Mouse (Mus musculus): ENCODE results near the gene Plek.

GRCm38 (mm10) chr11:17023984-17024383 lies 28.2 kb downstream of the Plek start:
- no peak for TF ChIP-seq CTCF (IDR thresholded peaks at IDR 0.05)
- no peak for TF ChIP-seq POLR2A (IDR thresholded peaks at IDR 0.05; ENCODE audit: insufficient read depth, low read depth, low read length)
- no peak for TF ChIP-seq EP300 (IDR thresholded peaks at IDR 0.05; ENCODE audit: insufficient read depth, low read depth, low read length)
